Mouse (Mus musculus): ENCODE measurements around the gene Dynlt1f.
"Not testable (repeated sequence)": the region's sequence is repeated elsewhere in the genome, so short reads cannot be mapped to it uniquely, and the experiment has no call there.

DNA sequence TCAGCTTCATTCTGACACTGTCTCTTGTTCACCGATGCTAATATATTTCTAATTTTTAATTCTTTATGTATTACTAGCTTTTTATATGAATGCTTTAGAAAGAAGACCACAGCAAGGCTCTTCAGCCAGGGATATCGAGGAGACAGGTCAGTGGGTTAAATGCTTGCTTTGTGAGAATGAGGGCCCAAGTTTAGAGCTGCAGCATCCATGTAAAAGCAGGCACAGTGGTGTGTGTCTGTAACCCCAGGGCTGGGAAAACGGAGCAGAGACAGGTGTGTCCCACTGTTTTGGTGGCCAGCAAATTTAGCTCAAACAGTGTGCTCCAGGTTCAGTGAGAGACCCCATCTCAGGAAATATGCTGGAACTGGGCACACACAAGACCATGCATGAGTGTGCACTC, 8.2 kb downstream of the Dynlt1f start:
- not testable (repeated sequence) for TF ChIP-seq POLR2A (IDR thresholded peaks at IDR 0.05; ENCODE audit: borderline replicate concordance, insufficient read depth, low read length); CTCF (IDR thresholded peaks at IDR 0.05; ENCODE audit: borderline replicate concordance, insufficient read depth, low read depth, low read length)
